Mouse (Mus musculus): Measurements from ENCODE around the gene Adcy5. TPM values are rescaled to one million over a fixed set of nuclear protein-coding genes. Genes with fewer than 3 reads are reported as not detected.

Gene Adcy5
- polyA plus RNA-seq, 1 experiment from 2014 or later = 1.5 TPM

DNA sequence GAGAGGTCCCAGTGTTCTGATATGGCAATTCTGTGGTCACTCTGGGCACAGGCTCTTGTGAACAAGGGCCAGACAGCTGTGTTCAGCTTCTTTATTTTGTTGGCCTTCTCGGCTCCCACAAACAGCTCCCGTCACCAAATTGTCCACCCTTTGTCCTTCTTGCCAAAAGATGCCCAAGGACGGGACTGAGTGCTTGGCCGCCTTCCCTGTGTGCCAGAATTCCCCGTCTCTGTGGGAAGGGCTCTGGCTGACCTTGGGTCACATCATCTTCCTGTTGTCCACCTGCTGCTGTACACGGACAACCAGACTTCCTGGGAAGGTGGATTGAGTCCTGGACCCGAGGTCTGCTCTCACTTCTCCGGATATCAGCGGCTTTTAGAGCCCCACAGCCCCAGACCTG lies 131.1 kb downstream of the Adcy5 start:
- Histone ChIP-seq H3K4me3 (ENCODE audit: low read length) (no peak overlapping the region), H3K4me1 (replicated peaks; ENCODE audit: control insufficient read depth, insufficient read depth, low read length) (no peaks in the 10 kb centered on the region), H3K36me3 (ENCODE audit: control insufficient read depth, insufficient read depth, low read length) (no peaks in the 10 kb centered on the region), H3K9ac (ENCODE audit: low read length) (no peak overlapping the region), H3K9me3 (ENCODE audit: control insufficient read depth, low read length) (no peaks in the 10 kb centered on the region), H3K27ac (ENCODE audit: low read length) (no peak overlapping the region), H3K4me2 (ENCODE audit: low read depth, low read length) (no peak overlapping the region), H3K27me3 (ENCODE audit: control insufficient read depth, insufficient read depth, low read depth, low read length) (no peaks in the 10 kb centered on the region)
- WGBS = 69% methylated on average over 9 of the region's 9 CpGs
- ATAC-seq (ENCODE audit: low read depth) = no peak

DNA sequence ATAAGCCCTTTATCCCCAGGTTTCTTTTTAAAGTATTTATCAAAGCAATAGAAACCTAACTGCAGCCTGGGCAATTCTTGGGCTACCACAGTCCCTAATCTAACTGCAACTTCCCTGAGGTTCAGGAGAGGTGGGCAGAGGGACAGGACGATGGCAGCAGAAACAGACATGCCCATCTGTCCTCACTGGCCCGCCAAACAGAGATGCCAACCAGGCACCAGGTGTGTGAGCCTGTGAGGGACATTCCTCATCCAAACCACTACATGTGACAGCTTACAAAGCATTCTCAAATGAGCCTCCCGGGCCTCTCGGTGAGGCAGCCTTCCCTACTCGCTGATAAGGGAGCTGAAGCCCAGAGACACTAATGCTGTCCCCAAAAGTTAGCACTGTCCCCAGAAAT lies 132.6 kb downstream of the Adcy5 start:
- Histone ChIP-seq H3K36me3 (ENCODE audit: control insufficient read depth, insufficient read depth, low read length) (no peaks in the 10 kb centered on the region), H3K4me3 (ENCODE audit: low read length) (no peak overlapping the region), H3K27ac (ENCODE audit: low read length) (no peak overlapping the region), H3K4me1 (replicated peaks; ENCODE audit: control insufficient read depth, insufficient read depth, low read length) (no peaks in the 10 kb centered on the region), H3K27me3 (ENCODE audit: control insufficient read depth, insufficient read depth, low read depth, low read length) (no peaks in the 10 kb centered on the region), H3K9ac (ENCODE audit: low read length) (no peak overlapping the region), H3K9me3 (ENCODE audit: control insufficient read depth, low read length) (no peaks in the 10 kb centered on the region), H3K4me2 (ENCODE audit: low read depth, low read length) (no peak overlapping the region)
- ATAC-seq (ENCODE audit: low read depth) = no peak
- 83% methylated on average over 5 of the region's 5 CpGs for WGBS

DNA sequence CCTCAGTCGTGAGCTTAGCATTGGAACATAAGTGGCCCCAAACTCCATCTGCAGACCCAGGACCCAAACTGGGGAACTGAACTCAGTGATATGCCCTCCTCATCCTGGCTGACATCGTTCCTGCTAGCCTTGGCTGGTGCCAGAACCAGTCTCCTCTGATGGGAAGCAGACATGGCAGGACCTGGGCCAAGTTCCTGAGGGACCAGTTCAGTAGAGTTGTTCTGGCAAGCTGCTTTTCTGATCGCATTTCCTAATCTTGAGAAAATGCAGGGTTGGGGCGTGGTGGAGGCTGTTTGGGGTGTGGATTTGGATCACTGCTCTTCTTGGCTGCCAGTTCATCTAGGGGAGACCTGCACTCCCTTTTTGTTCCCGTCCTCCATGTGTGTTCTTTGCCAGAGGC lies 143.1 kb downstream of the Adcy5 start:
- no peaks in the 10 kb centered on the region for H3K36me3 ChIP-seq (ENCODE audit: control insufficient read depth, insufficient read depth, low read length)
- no peak overlapping the region for H3K27ac ChIP-seq (ENCODE audit: low read length)
- no peak overlapping the region for H3K4me2 ChIP-seq (ENCODE audit: low read depth, low read length)
- no peak for ATAC-seq (ENCODE audit: low read depth)
- no peaks in the 10 kb centered on the region for H3K4me1 ChIP-seq (replicated peaks; ENCODE audit: control insufficient read depth, insufficient read depth, low read length)
- no peak overlapping the region for H3K4me3 ChIP-seq (ENCODE audit: low read length)
- WGBS = 59% methylated on average over 5 of the region's 5 CpGs
- H3K27me3 ChIP-seq (ENCODE audit: control insufficient read depth, insufficient read depth, low read depth, low read length) = no peaks in the 10 kb centered on the region
- no peaks in the 10 kb centered on the region for H3K9me3 ChIP-seq (ENCODE audit: control insufficient read depth, low read length)
- H3K9ac ChIP-seq (ENCODE audit: low read length) = no peak overlapping the region

DNA sequence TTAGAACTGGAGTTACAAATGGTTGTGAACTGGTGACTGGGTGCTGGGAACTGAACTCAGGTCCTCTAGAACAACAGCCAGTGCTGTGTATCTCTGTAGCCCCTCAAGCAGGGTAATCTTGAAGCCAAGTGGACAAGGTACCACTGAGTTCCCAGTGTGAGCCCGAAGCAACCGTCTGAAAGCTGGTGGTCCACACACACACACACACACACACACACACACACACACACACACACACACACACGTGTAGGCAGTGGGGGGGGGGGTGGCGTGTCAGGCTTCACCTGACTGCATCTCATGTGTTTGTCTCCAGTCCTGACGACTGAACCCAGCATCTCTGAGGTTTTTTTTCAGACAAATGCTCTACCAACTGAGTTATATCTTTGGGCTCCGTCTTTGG lies 145.5 kb downstream of the Adcy5 start:
- Histone ChIP-seq H3K4me1 (replicated peaks; ENCODE audit: control insufficient read depth, insufficient read depth, low read length) (no peaks in the 10 kb centered on the region), H3K36me3 (ENCODE audit: control insufficient read depth, insufficient read depth, low read length) (no peaks in the 10 kb centered on the region), H3K9ac (ENCODE audit: low read length) (no peak overlapping the region), H3K4me2 (ENCODE audit: low read depth, low read length) (no peak overlapping the region), H3K27ac (ENCODE audit: low read length) (no peak overlapping the region), H3K27me3 (ENCODE audit: control insufficient read depth, insufficient read depth, low read depth, low read length) (no peaks in the 10 kb centered on the region), H3K4me3 (ENCODE audit: low read length) (no peak overlapping the region), H3K9me3 (ENCODE audit: control insufficient read depth, low read length) (no peaks in the 10 kb centered on the region)
- no peak for ATAC-seq (ENCODE audit: low read depth)
- WGBS = 82% methylated on average over 6 of the region's 6 CpGs

DNA sequence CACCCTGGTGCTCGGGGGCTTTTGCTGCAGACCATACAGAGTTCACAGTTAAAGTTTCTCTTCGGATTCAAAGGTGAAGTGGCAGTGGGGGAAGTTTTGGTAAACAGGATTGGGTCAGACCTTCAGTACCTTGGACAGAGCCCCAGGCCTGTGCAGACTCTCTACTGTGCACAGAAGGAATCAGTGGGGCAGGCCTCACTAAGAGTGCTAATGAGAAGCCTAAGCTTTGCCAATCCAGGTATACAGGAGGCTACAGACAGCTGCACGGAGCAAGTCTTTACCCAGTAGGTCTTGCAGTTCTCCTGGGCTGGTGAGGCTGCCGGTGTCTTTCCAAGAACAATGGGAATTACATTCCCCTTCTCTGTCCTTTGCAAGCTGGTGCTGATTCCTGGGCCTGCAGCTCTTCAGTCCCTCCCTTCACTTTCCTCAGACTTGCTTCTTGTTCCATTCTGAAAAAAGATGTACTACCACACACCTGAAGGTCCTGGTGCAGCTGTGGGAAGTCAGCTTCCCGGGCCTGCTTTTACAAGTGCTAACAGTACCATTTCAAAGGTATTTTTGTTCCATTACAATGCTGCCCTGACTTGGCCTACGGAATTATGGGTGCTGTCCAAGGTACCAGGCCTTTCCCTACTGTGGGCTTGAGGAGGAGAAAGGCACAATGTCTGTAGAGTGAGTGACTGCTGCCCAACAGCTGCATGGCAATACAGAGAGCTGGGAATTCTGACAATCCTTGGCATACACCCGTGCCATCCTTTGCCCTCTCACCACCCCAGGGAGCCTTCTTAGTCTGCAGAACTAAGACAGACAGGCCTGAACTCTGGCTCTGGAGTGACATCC lies 148.0 kb downstream of the Adcy5 start:
- H3K9me3 ChIP-seq (ENCODE audit: control insufficient read depth, low read length) = no peaks in the 10 kb centered on the region
- no peaks in the 10 kb centered on the region for H3K27me3 ChIP-seq (ENCODE audit: control insufficient read depth, insufficient read depth, low read depth, low read length)
- peak; percentile 51; the same call in 1 of the 2 replicates for ATAC-seq (ENCODE audit: low read depth)
- no peaks in the 10 kb centered on the region for H3K4me1 ChIP-seq (replicated peaks; ENCODE audit: control insufficient read depth, insufficient read depth, low read length)
- no peak overlapping the region for H3K4me2 ChIP-seq (ENCODE audit: low read depth, low read length)
- no peak overlapping the region for H3K4me3 ChIP-seq (ENCODE audit: low read length)
- no peak overlapping the region for H3K9ac ChIP-seq (ENCODE audit: low read length)
- no peak overlapping the region for H3K27ac ChIP-seq (ENCODE audit: low read length)
- WGBS = 37% methylated on average over 7 of the region's 7 CpGs
- H3K36me3 ChIP-seq (ENCODE audit: control insufficient read depth, insufficient read depth, low read length) = no peaks in the 10 kb centered on the region

DNA sequence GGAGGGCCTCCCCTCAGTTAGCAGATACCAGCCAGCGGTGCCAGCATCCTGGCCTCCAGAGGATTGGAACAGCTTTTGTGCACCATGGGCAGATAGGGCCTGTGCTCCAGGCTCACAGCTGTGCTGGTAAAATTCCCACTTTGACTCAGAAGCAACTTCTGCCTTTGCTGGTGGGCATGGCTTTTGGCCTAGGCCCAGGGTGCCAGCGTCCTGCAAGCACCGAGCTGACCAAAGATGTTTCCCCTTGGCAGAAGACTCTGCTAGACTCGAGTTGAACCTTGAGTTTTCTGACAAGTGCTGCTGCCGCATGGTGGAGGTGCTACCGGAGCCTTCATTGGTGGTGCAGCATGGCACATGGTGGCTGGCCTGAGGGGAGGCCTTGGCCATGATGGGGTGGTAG lies 149.0 kb downstream of the Adcy5 start:
- no peak for ATAC-seq (ENCODE audit: low read depth)
- no peaks in the 10 kb centered on the region for H3K27me3 ChIP-seq (ENCODE audit: control insufficient read depth, insufficient read depth, low read depth, low read length)
- no peaks in the 10 kb centered on the region for H3K36me3 ChIP-seq (ENCODE audit: control insufficient read depth, insufficient read depth, low read length)
- H3K4me1 ChIP-seq (replicated peaks; ENCODE audit: control insufficient read depth, insufficient read depth, low read length) = no peaks in the 10 kb centered on the region
- 85% methylated on average over 6 of the region's 6 CpGs for WGBS
- H3K9ac ChIP-seq (ENCODE audit: low read length) = no peak overlapping the region
- H3K27ac ChIP-seq (ENCODE audit: low read length) = no peak overlapping the region
- no peaks in the 10 kb centered on the region for H3K9me3 ChIP-seq (ENCODE audit: control insufficient read depth, low read length)
- H3K4me3 ChIP-seq (ENCODE audit: low read length) = no peak overlapping the region
- H3K4me2 ChIP-seq (ENCODE audit: low read depth, low read length) = no peak overlapping the region

DNA sequence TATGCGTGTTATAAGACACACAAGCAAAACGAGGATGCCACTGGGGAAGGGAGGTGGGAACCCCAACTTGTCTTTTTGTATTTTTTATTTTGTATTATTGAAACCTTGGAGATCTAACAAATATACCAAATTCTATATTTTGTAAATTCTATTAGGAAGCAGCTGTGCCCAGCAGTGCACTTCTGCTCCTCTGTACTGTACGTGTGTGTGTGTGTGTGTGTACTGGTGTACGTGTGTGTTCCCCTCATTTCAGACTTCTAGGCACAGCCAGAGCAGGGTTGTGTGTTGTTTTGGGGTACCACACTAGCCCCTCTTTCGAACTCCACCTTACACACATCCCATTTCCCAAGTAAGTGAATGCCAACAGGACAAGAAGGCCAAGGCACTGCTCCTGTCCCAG lies 149.7 kb downstream of the Adcy5 start:
- Histone ChIP-seq H3K4me2 (ENCODE audit: low read depth, low read length) (no peak overlapping the region), H3K9me3 (ENCODE audit: control insufficient read depth, low read length) (no peaks in the 10 kb centered on the region), H3K27ac (ENCODE audit: low read length) (no peak overlapping the region), H3K27me3 (ENCODE audit: control insufficient read depth, insufficient read depth, low read depth, low read length) (no peaks in the 10 kb centered on the region), H3K4me3 (ENCODE audit: low read length) (no peak overlapping the region), H3K4me1 (replicated peaks; ENCODE audit: control insufficient read depth, insufficient read depth, low read length) (no peaks in the 10 kb centered on the region), H3K9ac (ENCODE audit: low read length) (no peak overlapping the region), H3K36me3 (ENCODE audit: control insufficient read depth, insufficient read depth, low read length) (no peaks in the 10 kb centered on the region)
- WGBS = 86% methylated on average over 5 of the region's 5 CpGs
- no peak for ATAC-seq (ENCODE audit: low read depth)

DNA sequence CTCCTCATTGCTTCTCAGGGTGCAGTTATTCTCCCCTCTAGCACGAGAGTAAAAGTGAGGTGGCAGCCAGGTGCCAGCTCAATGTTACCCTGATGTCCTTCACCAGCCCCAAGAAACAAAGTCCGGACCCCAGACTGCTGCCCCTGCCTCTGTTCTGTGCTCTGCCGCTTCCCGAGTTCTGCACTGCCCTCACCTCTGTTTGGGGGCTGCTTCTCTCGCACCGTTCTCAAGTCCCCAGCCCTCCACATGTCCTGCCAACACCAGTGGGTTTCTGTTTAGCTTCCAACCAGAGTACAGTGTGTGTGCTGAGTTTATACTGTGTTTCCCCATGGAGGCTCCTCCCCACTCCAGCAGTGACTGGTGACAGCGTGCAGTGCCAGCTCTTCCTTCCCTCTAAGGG lies 150.5 kb downstream of the Adcy5 start:
- no peak overlapping the region for H3K4me2 ChIP-seq (ENCODE audit: low read depth, low read length)
- WGBS = 83% methylated on average over 7 of the region's 7 CpGs
- no peaks in the 10 kb centered on the region for H3K9me3 ChIP-seq (ENCODE audit: control insufficient read depth, low read length)
- ATAC-seq (ENCODE audit: low read depth) = no peak
- no peak overlapping the region for H3K9ac ChIP-seq (ENCODE audit: low read length)
- H3K27ac ChIP-seq (ENCODE audit: low read length) = no peak overlapping the region
- no peaks in the 10 kb centered on the region for H3K36me3 ChIP-seq (ENCODE audit: control insufficient read depth, insufficient read depth, low read length)
- H3K27me3 ChIP-seq (ENCODE audit: control insufficient read depth, insufficient read depth, low read depth, low read length) = no peaks in the 10 kb centered on the region
- H3K4me1 ChIP-seq (replicated peaks; ENCODE audit: control insufficient read depth, insufficient read depth, low read length) = no peaks in the 10 kb centered on the region
- H3K4me3 ChIP-seq (ENCODE audit: low read length) = no peak overlapping the region

DNA sequence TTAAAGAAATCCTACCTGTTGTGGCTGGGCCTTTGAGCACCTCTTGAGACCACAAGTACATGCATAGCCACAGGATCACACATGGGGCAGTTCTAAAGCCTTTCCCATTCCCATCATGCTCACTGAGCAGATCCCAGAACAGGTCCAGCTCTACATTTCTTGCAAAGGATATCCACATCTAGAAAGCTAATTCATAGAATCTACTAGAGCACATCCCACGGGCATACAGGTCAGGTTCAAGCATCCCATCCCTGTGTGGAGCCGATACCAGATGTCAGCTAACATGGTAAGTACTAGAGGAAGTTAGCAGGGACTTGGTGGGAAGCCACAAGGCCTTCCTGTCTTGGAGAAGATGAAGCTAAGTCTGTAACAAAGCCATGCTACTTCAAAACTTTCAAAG lies 152.0 kb downstream of the Adcy5 start:
- Histone ChIP-seq H3K27ac (ENCODE audit: low read length) (no peak overlapping the region), H3K36me3 (ENCODE audit: control insufficient read depth, insufficient read depth, low read length) (no peaks in the 10 kb centered on the region), H3K9me3 (ENCODE audit: control insufficient read depth, low read length) (no peaks in the 10 kb centered on the region), H3K9ac (ENCODE audit: low read length) (no peak overlapping the region), H3K27me3 (ENCODE audit: control insufficient read depth, insufficient read depth, low read depth, low read length) (no peaks in the 10 kb centered on the region), H3K4me2 (ENCODE audit: low read depth, low read length) (no peak overlapping the region), H3K4me1 (replicated peaks; ENCODE audit: control insufficient read depth, insufficient read depth, low read length) (peaks cover 8% of the 10 kb centered on the region), H3K4me3 (ENCODE audit: low read length) (no peak overlapping the region)
- no peak for ATAC-seq (ENCODE audit: low read depth)
- WGBS = 79% methylated on average over 2 of the region's 2 CpGs

All from lung, embryonic 16.5 days (tissue).